Mouse (Mus musculus): ENCODE measurements around the gene Gcgr. TPM values are rescaled to one million over a fixed set of nuclear protein-coding genes. Genes with fewer than 3 reads are reported as not detected.

Gene Gcgr
- polyA plus RNA-seq, 1 experiment = not detected

DNA sequence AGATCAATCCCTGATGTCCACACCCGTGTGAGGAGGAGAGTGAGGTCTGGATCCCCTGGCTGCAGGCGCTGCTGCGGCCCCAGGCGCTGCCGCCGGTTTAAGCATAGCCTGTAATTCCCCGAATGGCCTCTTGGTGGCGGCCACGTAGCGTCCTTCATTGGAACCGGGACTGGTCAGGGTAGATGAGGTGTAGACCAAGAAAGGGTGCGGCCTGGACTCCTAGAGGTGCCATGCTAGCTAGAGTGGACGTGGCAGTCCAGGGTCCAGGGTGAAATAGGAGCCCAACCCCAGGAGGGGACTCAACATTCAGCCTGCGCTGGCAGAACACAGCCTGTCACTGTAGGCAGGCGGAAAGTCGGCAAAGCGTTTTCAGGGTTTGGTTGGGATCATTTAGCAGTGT, 14.9 kb upstream of the Gcgr start:
- Histone ChIP-seq H3ac (ENCODE audit: control insufficient read depth, insufficient read length, low read depth) (no peak overlapping the region), H3K36me3 (ENCODE audit: control insufficient read depth, insufficient read depth) (no peaks in the 10 kb centered on the region), H3K79me2 (ENCODE audit: control insufficient read depth, insufficient read depth) (no peaks in the 10 kb centered on the region), H3K27me3 (ENCODE audit: control insufficient read depth, insufficient read depth, insufficient read length) (no peaks in the 10 kb centered on the region), H3K4me3 (ENCODE audit: insufficient read depth, poor library complexity, severe bottlenecking) (no peak overlapping the region), H3K79me3 (ENCODE audit: low read depth) (no peaks in the 10 kb centered on the region)
- peak; percentile 95 for TF ChIP-seq CTCF (IDR thresholded peaks at IDR 0.05; ENCODE audit: control insufficient read depth, insufficient read depth, insufficient read length)
- no peak for TF ChIP-seq USF1 (IDR thresholded peaks at IDR 0.05; ENCODE audit: low read depth)

DNA sequence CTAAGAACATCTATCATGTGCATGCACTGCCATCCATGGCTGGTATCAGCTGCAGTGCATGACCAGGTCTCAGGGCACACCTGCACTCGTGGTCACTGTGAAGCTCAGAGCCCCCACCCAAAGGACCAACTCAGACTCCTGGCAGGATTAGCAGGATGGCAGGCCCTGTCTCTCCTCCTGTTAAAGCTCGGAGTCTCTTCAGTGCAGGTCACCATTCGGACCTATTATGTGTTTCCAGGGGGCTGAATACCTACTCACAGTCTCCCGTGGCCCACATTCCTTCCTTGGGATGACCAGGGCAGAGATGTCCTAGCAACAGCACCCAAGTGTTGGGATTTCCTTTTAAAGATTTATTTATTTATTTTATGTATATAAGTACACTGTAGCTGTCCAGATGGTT, 13.4 kb upstream of the Gcgr start:
- Histone ChIP-seq H3ac (ENCODE audit: control insufficient read depth, insufficient read length, low read depth) (no peak overlapping the region), H3K4me3 (ENCODE audit: insufficient read depth, poor library complexity, severe bottlenecking) (no peak overlapping the region), H3K79me3 (ENCODE audit: low read depth) (no peaks in the 10 kb centered on the region), H3K36me3 (ENCODE audit: control insufficient read depth, insufficient read depth) (no peaks in the 10 kb centered on the region), H3K79me2 (ENCODE audit: control insufficient read depth, insufficient read depth) (no peaks in the 10 kb centered on the region), H3K27me3 (ENCODE audit: control insufficient read depth, insufficient read depth, insufficient read length) (no peaks in the 10 kb centered on the region)
- TF ChIP-seq MYOD1 (IDR thresholded peaks at IDR 0.05; ENCODE audit: control insufficient read depth, insufficient read length, low read depth) (no peak), CTCF (IDR thresholded peaks at IDR 0.05; ENCODE audit: control insufficient read depth, insufficient read depth, insufficient read length) (no peak), CEBPB (IDR thresholded peaks at IDR 0.05; ENCODE audit: low read depth) (no peak), USF1 (IDR thresholded peaks at IDR 0.05; ENCODE audit: low read depth) (no peak), MYOG (IDR thresholded peaks at IDR 0.05; ENCODE audit: control insufficient read depth, extremely low read depth, insufficient read length) (no peak), FOSL1 (IDR thresholded peaks at IDR 0.05; ENCODE audit: insufficient read depth, low read length, poor library complexity, severe bottlenecking) (no peak)

DNA sequence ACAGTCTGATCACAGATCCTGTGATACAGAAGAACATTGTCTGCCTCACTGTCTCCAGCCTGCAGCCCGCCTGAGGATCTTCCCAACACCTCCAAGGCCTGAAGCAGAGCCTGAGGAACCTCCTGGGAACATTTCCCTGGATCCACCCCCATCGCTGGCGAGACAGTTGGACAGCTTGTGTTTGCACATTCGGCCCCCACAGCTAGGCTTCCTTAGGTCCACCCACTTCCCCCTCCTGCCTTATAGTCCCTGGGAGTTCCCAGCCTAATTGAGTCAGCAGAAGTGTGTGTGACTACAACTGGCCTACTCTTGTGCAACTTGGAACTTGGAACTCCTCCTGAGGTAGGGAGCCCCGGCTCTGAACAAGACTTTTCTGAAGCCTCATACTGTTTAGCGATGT, 12.5 kb upstream of the Gcgr start:
- Histone ChIP-seq H3K36me3 (ENCODE audit: control insufficient read depth, insufficient read depth) (no peaks in the 10 kb centered on the region), H3K79me2 (ENCODE audit: control insufficient read depth, insufficient read depth) (no peaks in the 10 kb centered on the region), H3ac (ENCODE audit: control insufficient read depth, insufficient read length, low read depth) (no peak overlapping the region), H3K79me3 (ENCODE audit: low read depth) (no peaks in the 10 kb centered on the region), H3K27me3 (ENCODE audit: control insufficient read depth, insufficient read depth, insufficient read length) (no peaks in the 10 kb centered on the region), H3K4me3 (ENCODE audit: insufficient read depth, poor library complexity, severe bottlenecking) (no peak overlapping the region)
- TF ChIP-seq CEBPB (IDR thresholded peaks at IDR 0.05; ENCODE audit: low read depth) = peak; percentile 59
- TF ChIP-seq MYOD1 (IDR thresholded peaks at IDR 0.05; ENCODE audit: control insufficient read depth, insufficient read length, low read depth) = no peak

DNA sequence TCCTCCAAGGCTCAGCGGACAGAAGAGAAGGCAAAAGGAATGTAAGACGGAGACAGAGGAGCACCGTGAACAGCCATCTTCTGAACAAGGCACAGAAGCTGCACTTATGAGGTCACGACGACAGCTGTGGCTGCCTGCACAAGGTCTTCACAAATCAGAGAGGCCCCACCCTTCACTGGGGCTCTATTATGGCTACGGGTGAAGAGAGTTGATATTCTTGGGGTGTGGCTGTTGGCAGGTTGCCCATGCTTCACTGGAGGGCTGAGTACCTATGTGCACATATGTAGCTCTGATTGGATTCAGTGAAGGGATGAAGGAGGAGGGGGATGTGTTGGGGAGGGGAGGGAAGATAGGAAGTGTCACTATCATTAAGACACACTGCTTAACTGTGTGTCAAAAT, 11.9 kb upstream of the Gcgr start:
- no peak overlapping the region for H3ac ChIP-seq (ENCODE audit: control insufficient read depth, insufficient read length, low read depth)
- no peaks in the 10 kb centered on the region for H3K36me3 ChIP-seq (ENCODE audit: control insufficient read depth, insufficient read depth)
- no peaks in the 10 kb centered on the region for H3K79me2 ChIP-seq (ENCODE audit: control insufficient read depth, insufficient read depth)
- TF ChIP-seq MAX (IDR thresholded peaks at IDR 0.05) = no peak
- no peak for TF ChIP-seq FOSL1 (IDR thresholded peaks at IDR 0.05; ENCODE audit: insufficient read depth, low read length, poor library complexity, severe bottlenecking)
- TF ChIP-seq MYOD1 (IDR thresholded peaks at IDR 0.05; ENCODE audit: control insufficient read depth, insufficient read length, low read depth) = no peak
- TF ChIP-seq USF1 (IDR thresholded peaks at IDR 0.05; ENCODE audit: low read depth) = no peak
- TF ChIP-seq CTCF (IDR thresholded peaks at IDR 0.05; ENCODE audit: control insufficient read depth, insufficient read depth, insufficient read length) = no peak
- H3K27me3 ChIP-seq (ENCODE audit: control insufficient read depth, insufficient read depth, insufficient read length) = no peaks in the 10 kb centered on the region
- H3K79me3 ChIP-seq (ENCODE audit: low read depth) = no peaks in the 10 kb centered on the region
- H3K4me3 ChIP-seq (ENCODE audit: insufficient read depth, poor library complexity, severe bottlenecking) = no peak overlapping the region

DNA sequence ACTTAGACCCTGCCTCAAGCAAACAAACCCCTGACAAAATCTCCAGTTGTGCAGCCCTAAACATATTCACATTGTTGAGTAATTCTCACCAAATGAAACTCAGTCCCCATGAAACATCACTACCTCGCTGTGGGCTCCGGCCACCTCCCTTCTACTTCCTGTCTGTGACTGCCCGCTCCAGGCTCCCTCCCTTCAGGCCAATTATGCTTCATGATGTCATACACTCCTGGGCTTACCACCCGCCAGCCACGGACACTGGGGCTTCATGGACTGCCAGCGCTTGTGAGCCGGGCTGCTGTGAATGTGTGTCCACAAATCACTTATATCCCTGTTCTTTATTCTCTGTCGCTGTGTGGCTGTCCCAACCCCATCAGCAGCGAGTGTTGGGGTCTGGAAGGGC, 10.8 kb upstream of the Gcgr start:
- H3K4me3 ChIP-seq (ENCODE audit: insufficient read depth, poor library complexity, severe bottlenecking) = no peak overlapping the region
- no peaks in the 10 kb centered on the region for H3K36me3 ChIP-seq (ENCODE audit: control insufficient read depth, insufficient read depth)
- no peaks in the 10 kb centered on the region for H3K79me2 ChIP-seq (ENCODE audit: control insufficient read depth, insufficient read depth)
- H3K27me3 ChIP-seq (ENCODE audit: control insufficient read depth, insufficient read depth, insufficient read length) = no peaks in the 10 kb centered on the region
- H3K79me3 ChIP-seq (ENCODE audit: low read depth) = no peaks in the 10 kb centered on the region
- TF ChIP-seq MYOD1 (IDR thresholded peaks at IDR 0.05; ENCODE audit: control insufficient read depth, insufficient read length, low read depth) (no peak), USF1 (IDR thresholded peaks at IDR 0.05; ENCODE audit: low read depth) (no peak), FOSL1 (IDR thresholded peaks at IDR 0.05; ENCODE audit: insufficient read depth, low read length, poor library complexity, severe bottlenecking) (no peak), CTCF (IDR thresholded peaks at IDR 0.05; ENCODE audit: control insufficient read depth, insufficient read depth, insufficient read length) (no peak), MAX (IDR thresholded peaks at IDR 0.05) (no peak), MYOG (IDR thresholded peaks at IDR 0.05; ENCODE audit: control insufficient read depth, extremely low read depth, insufficient read length) (no peak)
- H3ac ChIP-seq (ENCODE audit: control insufficient read depth, insufficient read length, low read depth) = no peak overlapping the region

DNA sequence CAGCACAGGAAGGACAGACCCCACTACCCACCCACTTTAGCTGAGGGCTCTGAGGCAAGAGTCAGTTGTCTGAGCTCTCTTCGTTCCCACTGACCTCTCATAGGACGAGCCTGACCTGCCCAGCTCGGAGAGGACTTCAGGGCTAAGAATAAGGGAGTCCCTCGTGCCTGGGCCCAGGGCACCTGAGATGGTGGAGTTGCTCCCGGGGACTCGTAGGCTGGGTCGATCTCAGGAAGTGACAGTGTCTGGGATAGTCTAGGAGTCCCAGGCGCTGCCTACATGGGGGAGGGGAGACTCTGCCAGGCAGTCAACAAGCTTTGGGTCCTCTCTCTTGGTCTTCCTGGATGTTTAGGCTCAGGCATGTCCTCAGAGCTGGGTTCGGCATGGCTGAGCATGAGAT, 10.0 kb upstream of the Gcgr start:
- TF ChIP-seq USF1 (IDR thresholded peaks at IDR 0.05; ENCODE audit: low read depth) (no peak), MAX (IDR thresholded peaks at IDR 0.05) (no peak), MYOD1 (IDR thresholded peaks at IDR 0.05; ENCODE audit: control insufficient read depth, insufficient read length, low read depth) (no peak), CTCF (IDR thresholded peaks at IDR 0.05; ENCODE audit: control insufficient read depth, insufficient read depth, insufficient read length) (no peak), CEBPB (IDR thresholded peaks at IDR 0.05; ENCODE audit: low read depth) (no peak), FOSL1 (IDR thresholded peaks at IDR 0.05; ENCODE audit: insufficient read depth, low read length, poor library complexity, severe bottlenecking) (no peak), MYOG (IDR thresholded peaks at IDR 0.05; ENCODE audit: control insufficient read depth, extremely low read depth, insufficient read length) (no peak)
- no peak overlapping the region for H3K4me3 ChIP-seq (ENCODE audit: insufficient read depth, poor library complexity, severe bottlenecking)
- H3K79me3 ChIP-seq (ENCODE audit: low read depth) = no peaks in the 10 kb centered on the region
- no peaks in the 10 kb centered on the region for H3K79me2 ChIP-seq (ENCODE audit: control insufficient read depth, insufficient read depth)
- no peaks in the 10 kb centered on the region for H3K27me3 ChIP-seq (ENCODE audit: control insufficient read depth, insufficient read depth, insufficient read length)
- no peak overlapping the region for H3ac ChIP-seq (ENCODE audit: control insufficient read depth, insufficient read length, low read depth)
- H3K36me3 ChIP-seq (ENCODE audit: control insufficient read depth, insufficient read depth) = no peaks in the 10 kb centered on the region
